Mouse (Mus musculus): ENCODE measurements around the gene Fmo4. TPM values are rescaled to one million over a fixed set of nuclear protein-coding genes. Genes with fewer than 3 reads are reported as not detected.

Gene Fmo4
- polyA plus RNA-seq, 1 experiment from 2014 or later = 0.32 TPM

Other genes with a start within 250 kb of the Fmo4 start
- gene Vamp4, start 243.5 kb downstream of the Fmo4 start, polyA plus RNA-seq (2014; fragmentation: Nextera tagmentation; extraction: Ambion mirVana) = 73.0 and 82.1 TPM in 2 replicates
- 0.10 TPM in 1 of 2 replicates, not detected in the other for gene Myoc, start 174.8 kb downstream of the Fmo4 start, polyA plus RNA-seq (2014; fragmentation: Nextera tagmentation; extraction: Ambion mirVana)
- not detected in 2 replicates for gene Myocos, start 155.8 kb downstream of the Fmo4 start, polyA plus RNA-seq (2014; fragmentation: Nextera tagmentation; extraction: Ambion mirVana)
- 156 and 164 TPM in 2 replicates for gene Prrc2c, start 73.4 kb downstream of the Fmo4 start, polyA plus RNA-seq (2014; fragmentation: Nextera tagmentation; extraction: Ambion mirVana)
- gene Fmo1, start 52.6 kb upstream of the Fmo4 start, polyA plus RNA-seq (2014; fragmentation: Nextera tagmentation; extraction: Ambion mirVana) = 7.8 and 9.1 TPM in 2 replicates
- gene Fmo2, start 84.8 kb upstream of the Fmo4 start, polyA plus RNA-seq (2014; fragmentation: Nextera tagmentation; extraction: Ambion mirVana) = 0.67 TPM in 1 of 2 replicates, not detected in the other
- gene Fmo6, start 123.5 kb upstream of the Fmo4 start, polyA plus RNA-seq (2014; fragmentation: Nextera tagmentation; extraction: Ambion mirVana) = 0.10 TPM in 1 of 2 replicates, not detected in the other
- gene Fmo3, start 170.6 kb upstream of the Fmo4 start, polyA plus RNA-seq (2014; fragmentation: Nextera tagmentation; extraction: Ambion mirVana) = not detected in 2 replicates

All from embryonic facial prominence, embryonic 11.5 days (tissue).